ENCODE assay signal across 8 mouse cellular contexts in the genomic region with DNA sequence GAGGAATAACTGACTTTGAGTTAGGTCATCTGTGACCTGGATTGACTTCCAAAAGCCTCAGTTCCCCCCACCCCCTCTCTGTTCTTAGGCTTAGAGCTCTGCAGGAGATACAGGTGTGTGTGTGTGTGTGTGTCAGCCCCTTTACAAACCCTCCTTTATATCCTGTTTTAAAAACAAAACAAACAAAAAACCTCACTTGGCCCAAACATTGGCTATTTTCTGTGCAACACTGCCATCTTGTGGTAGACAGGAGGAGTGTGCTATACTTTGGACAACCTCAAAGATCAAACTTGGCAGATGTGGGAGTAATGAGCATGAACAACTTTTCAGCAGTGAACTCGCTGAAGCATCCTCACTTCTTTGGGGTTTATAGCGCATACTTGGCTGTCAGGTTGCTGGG.
DNase-seq lines count a peak whose midpoint lies in the region; ATAC-seq lines count a peak whose summit lies in the region.

No protein-coding gene starts in this region.

- intact Hi-C loops in gastrocnemius, postnatal 36 days (cut with DNase I) = loop anchor here (5.0 kb wide), 1 partner anchor 447 kb away; no protein-coding TSS in a partner anchor

- H3K4me2 ChIP-seq in hindbrain, embryonic 16.5 days (ENCODE audit: low read length) = no peak overlapping the region
- no peak overlapping the region for H3K4me2 ChIP-seq in lung, embryonic 16.5 days (ENCODE audit: low read depth, low read length)

- H3K4me1 ChIP-seq in hindbrain, embryonic 16.5 days (ENCODE audit: control insufficient read depth, insufficient read depth, low read depth, low read length) = peaks cover 3% of the 10 kb centered on the region; the same call in 1 of the 2 replicates
- H3K4me1 ChIP-seq in lung, embryonic 16.5 days (replicated peaks; ENCODE audit: control insufficient read depth, insufficient read depth, low read length) = no peaks in the 10 kb centered on the region

- H3K4me3 ChIP-seq in hindbrain, embryonic 16.5 days (ENCODE audit: low read length) = no peak overlapping the region
- no peak overlapping the region for H3K4me3 ChIP-seq in lung, embryonic 16.5 days (ENCODE audit: low read length)

- no peak overlapping the region for H3K27ac ChIP-seq in hindbrain, embryonic 16.5 days (ENCODE audit: low read depth, low read length)
- no peak overlapping the region for H3K27ac ChIP-seq in lung, embryonic 16.5 days (ENCODE audit: low read length)

- no peaks in the 10 kb centered on the region for H3K36me3 ChIP-seq in hindbrain, embryonic 16.5 days (ENCODE audit: control insufficient read depth, insufficient read depth, low read length)
- H3K36me3 ChIP-seq in lung, embryonic 16.5 days (ENCODE audit: control insufficient read depth, insufficient read depth, low read length) = no peaks in the 10 kb centered on the region

- WGBS in hindbrain, embryonic 16.5 days = 5% methylated on average over 2 of the region's 2 CpGs
- WGBS in lung, embryonic 16.5 days = 6% methylated on average over 2 of the region's 2 CpGs

- no peak overlapping the region for H3K9ac ChIP-seq in hindbrain, embryonic 16.5 days (ENCODE audit: low read depth, low read length)
- no peak overlapping the region for H3K9ac ChIP-seq in lung, embryonic 16.5 days (ENCODE audit: low read length)

- ATAC-seq in hindbrain, embryonic 16.5 days = peak; percentile 66
- ATAC-seq in lung, embryonic 16.5 days (ENCODE audit: low read depth) = peak; percentile 43; the same call in 1 of the 2 replicates

- no peaks in the 10 kb centered on the region for H3K9me3 ChIP-seq in hindbrain, embryonic 16.5 days (ENCODE audit: control insufficient read depth, low read length)
- H3K9me3 ChIP-seq in lung, embryonic 16.5 days (ENCODE audit: control insufficient read depth, low read length) = no peaks in the 10 kb centered on the region

- H3K27me3 ChIP-seq in hindbrain, embryonic 16.5 days (replicated peaks; ENCODE audit: control insufficient read depth, insufficient read depth, low read length) = peaks cover 2% of the 10 kb centered on the region; the same call in 1 of the 2 replicates
- H3K27me3 ChIP-seq in lung, embryonic 16.5 days (ENCODE audit: control insufficient read depth, insufficient read depth, low read depth, low read length) = no peaks in the 10 kb centered on the region

- peak; percentile 41 for DNase-seq in gastrocnemius, adult 18-20 months (ENCODE audit: low spot score)
- DNase-seq in gastrocnemius, postnatal 36 days = no peak
- DNase-seq in urinary bladder, postnatal 25 days (ENCODE audit: low spot score) = peak; percentile 47
- no peak for DNase-seq in urinary bladder, postnatal 10 days (ENCODE audit: low spot score)
- DNase-seq in embryo, embryonic 11 days = peak; percentile 69
- peak; percentile 79 for DNase-seq in retina, embryonic 14.5 days (ENCODE audit: low spot score)

Comparison
In these comparisons a context has a peak if more than half of its experiments do, and no peak if none do; other contexts are left out.
1. DNase-seq: peak in gastrocnemius, adult 18-20 months (single experiment), urinary bladder, postnatal 25 days (single experiment), embryo, embryonic 11 days (single experiment) and retina, embryonic 14.5 days (single experiment); none in gastrocnemius, postnatal 36 days (0 of 2) and urinary bladder, postnatal 10 days (single experiment).